22 mouse cellular contexts compared by ENCODE assay signal in the genomic region with DNA sequence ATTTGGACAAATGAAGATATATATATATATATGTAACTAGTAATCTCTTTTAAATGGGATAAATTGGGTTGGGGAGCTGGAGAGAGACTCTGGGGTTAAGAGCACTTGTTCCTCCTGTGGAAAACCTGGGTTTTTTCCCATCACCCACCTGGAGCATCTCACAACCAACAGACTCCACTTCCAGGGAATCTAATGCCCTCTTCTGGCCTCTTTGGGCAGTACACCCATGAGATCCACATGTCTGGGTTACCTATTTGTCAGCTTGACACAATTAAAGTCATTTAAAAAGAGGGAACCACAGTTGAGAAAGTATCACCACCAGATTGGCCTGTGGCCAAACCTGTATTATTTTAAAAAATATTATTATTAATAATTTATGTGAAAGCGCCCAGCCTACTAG. TPM values are rescaled to one million over a fixed set of nuclear protein-coding genes. Genes with fewer than 3 reads are reported as not detected.
DNase-seq lines count a peak whose midpoint lies in the region; ATAC-seq and TF ChIP-seq lines count a peak whose summit lies in the region.
"Had no signal": no experiment of that assay in that cellular context is flagged by ENCODE, and none has a peak within 500 bp of the region (broad histone marks: within the 10 kb centered on the region; RNA-seq: fewer than 3 reads in every experiment).

No protein-coding gene starts in this region.

- TF ChIP-seq EP300 in stomach, postnatal 0 days (optimal IDR thresholded peaks at IDR 0.05) = no peak

- intact Hi-C loops in gastrocnemius, adult 2 months (cut with DNase I) = no loop called here

- no peaks in the 10 kb centered on the region for H3K9me3 ChIP-seq in stomach, postnatal 0 days (ENCODE audit: control insufficient read depth, low read length)
- H3K9me3 ChIP-seq: heart, embryonic 10.5 days; limb, embryonic 13.5 days; midbrain, embryonic 10.5 days had no signal

- TF ChIP-seq CTCF in gastrocnemius, adult 2 months (IDR thresholded peaks at IDR 0.05) = peak; percentile 17; the same call in 1 of the 2 replicates
- TF ChIP-seq CTCF in stomach, postnatal 0 days (IDR thresholded peaks at IDR 0.05; ENCODE audit: low read depth) = peak; percentile 32

- WGBS in stomach, postnatal 0 days = 97% methylated on average over 1 of the region's 1 CpGs

- ATAC-seq in stomach, postnatal 0 days (ENCODE audit: low FRiP score, low TSS enrichment) = no peak
- ATAC-seq: forebrain, embryonic 14.5 days; inflammation-experienced regulatory T-cells, adult 6 months had no signal

- no peaks in the 10 kb centered on the region for H3K27me3 ChIP-seq in stomach, postnatal 0 days (ENCODE audit: control insufficient read depth, insufficient read depth, low read length)
- H3K27me3 ChIP-seq: limb, embryonic 13.5 days had no signal

- H3K36me3 ChIP-seq in stomach, postnatal 0 days (ENCODE audit: control insufficient read depth, insufficient read depth, low read length) = no peaks in the 10 kb centered on the region
- H3K36me3 ChIP-seq: heart, embryonic 10.5 days; limb, embryonic 13.5 days had no signal

- DNase-seq in gastrocnemius, adult 2 months = no peak
- DNase-seq in gastrocnemius, postnatal 10 days = no peak
- DNase-seq in lung, postnatal 36 days = peak; percentile 13
- no peak for DNase-seq in lung, adult 18-20 months
- peak; percentile 81 for DNase-seq in R1 (ENCODE audit: low read depth, low spot score)
- no peak for DNase-seq in stomach, postnatal 0 days (ENCODE audit: low spot score)
- DNase-seq in T-cell, adult 2 months (ENCODE audit: low spot score) = no peak
- DNase-seq in urinary bladder, postnatal 36 days (ENCODE audit: low spot score in 2 of 2) = no peak
- DNase-seq: cerebellum, adult 11-12 months; kidney, postnatal 25 days; lung, postnatal 10 days; right cerebral cortex, postnatal 14 days had no signal

- H3K4me3 ChIP-seq in gastrocnemius, adult 2 months = no peak overlapping the region
- no peak overlapping the region for H3K4me3 ChIP-seq in stomach, postnatal 0 days (ENCODE audit: low read depth, low read length)
- H3K4me3 ChIP-seq: heart, embryonic 10.5 days; limb, embryonic 13.5 days; midbrain, embryonic 10.5 days; myocyte had no signal

- no peak overlapping the region for H3K9ac ChIP-seq in stomach, postnatal 0 days (ENCODE audit: low read length)
- H3K9ac ChIP-seq: limb, embryonic 13.5 days had no signal

- no peaks in the 10 kb centered on the region for H3K4me1 ChIP-seq in stomach, postnatal 0 days (replicated peaks; ENCODE audit: control insufficient read depth, insufficient read depth)
- H3K4me1 ChIP-seq: heart, embryonic 10.5 days; limb, embryonic 13.5 days; midbrain, embryonic 10.5 days had no signal

- no peak overlapping the region for H3K27ac ChIP-seq in gastrocnemius, adult 2 months
- no peak overlapping the region for H3K27ac ChIP-seq in stomach, postnatal 0 days (replicated peaks)
- H3K27ac ChIP-seq: heart, embryonic 10.5 days; limb, embryonic 13.5 days; midbrain, embryonic 10.5 days had no signal

- no peak overlapping the region for H3K4me2 ChIP-seq in stomach, postnatal 0 days (replicated peaks; ENCODE audit: low read depth)
- H3K4me2 ChIP-seq: limb, embryonic 13.5 days had no signal

RNA-seq across cellular contexts. Expression of gene Vsx2, which starts 52.9 kb away (rescaled TPM):
- not detected for total RNA-seq in gastrocnemius, adult 2 months (2021)
- total RNA-seq in gastrocnemius, postnatal 10 days (2021) = under 1 TPM in 1 of 2 experiments, not detected in 1; 0.07 TPM
- not detected in 2 replicates for polyA plus RNA-seq in stomach, postnatal 0 days (2015; fragmentation: Nextera tagmentation; extraction: Ambion mirVana)
- total RNA-seq: common myeloid progenitor, adult 5-6 weeks; gastrocnemius, adult 8-10 months; hematopoietic stem cell, adult 5-6 weeks had no signal
- polyA plus RNA-seq: C2C12; forebrain, embryonic 14.5 days; heart, embryonic 10.5 days; inflammation-experienced regulatory T-cells, adult 6 months; myocyte had no signal

Comparison
In these comparisons a context has a peak if more than half of its experiments do, and no peak if none do; other contexts are left out.
1. DNase-seq: peak in lung, postnatal 36 days (single experiment) and R1 (single experiment); none in gastrocnemius, adult 2 months (single experiment), gastrocnemius, postnatal 10 days (single experiment), lung, adult 18-20 months (0 of 2), stomach, postnatal 0 days (single experiment), T-cell, adult 2 months (single experiment) and urinary bladder, postnatal 36 days (0 of 2).